In genomic region chr2:74739476-74739800, GRCm38 (mm10) we compare ENCODE assay signal across 28 mouse cellular contexts. TPM values are rescaled to one million over a fixed set of nuclear protein-coding genes. Genes with fewer than 3 reads are reported as not detected.
DNase-seq lines count a peak whose midpoint lies in the region; ATAC-seq and TF ChIP-seq lines count a peak whose summit lies in the region.
"Had no signal": no experiment of that assay in that cellular context is flagged by ENCODE, and none has a peak within 500 bp of the region (broad histone marks: within the 10 kb centered on the region; RNA-seq: fewer than 3 reads in every experiment).

No protein-coding gene starts in this region.

- peak overlapping the region; percentile 78 for H3K4me2 ChIP-seq in kidney, embryonic 16.5 days (replicated peaks; ENCODE audit: low read depth, low read length)
- H3K4me2 ChIP-seq in hindbrain, embryonic 16.5 days (ENCODE audit: low read length): peak overlapping the region; percentile 67
- H3K4me2 ChIP-seq in neural tube, embryonic 14.5 days (ENCODE audit: low read depth, low read length): peak overlapping the region; percentile 66
- H3K4me2 ChIP-seq in forebrain, postnatal 0 days (ENCODE audit: low read depth): no peak overlapping the region
- H3K4me2 ChIP-seq: forebrain, embryonic 12.5 days had no signal

- 20% methylated on average over 2 of the region's 2 CpGs for WGBS in kidney, embryonic 16.5 days
- 4% methylated on average over 2 of the region's 2 CpGs for WGBS in hindbrain, embryonic 10.5 days
- 3% methylated on average over 2 of the region's 2 CpGs for WGBS in hindbrain, embryonic 16.5 days
- WGBS in neural tube, embryonic 14.5 days: 8% methylated on average over 2 of the region's 2 CpGs
- WGBS in forebrain, postnatal 0 days: 5% methylated on average over 2 of the region's 2 CpGs

- peaks cover 14% of the 10 kb centered on the region for H3K27me3 ChIP-seq in kidney, embryonic 16.5 days (ENCODE audit: insufficient read depth, low read length)
- H3K27me3 ChIP-seq in hindbrain, embryonic 10.5 days (ENCODE audit: insufficient read depth, poor library complexity, severe bottlenecking): peaks cover 100% of the 10 kb centered on the region
- peaks cover 46% of the 10 kb centered on the region for H3K27me3 ChIP-seq in hindbrain, embryonic 16.5 days (replicated peaks; ENCODE audit: control insufficient read depth, insufficient read depth, low read length)
- H3K27me3 ChIP-seq in neural tube, embryonic 14.5 days (ENCODE audit: control insufficient read depth, insufficient read depth, low read length): no peaks in the 10 kb centered on the region
- peaks cover 89% of the 10 kb centered on the region for H3K27me3 ChIP-seq in forebrain, postnatal 0 days (ENCODE audit: insufficient read depth, low read length)
- H3K27me3 ChIP-seq: CH12.LX had no signal

- TF ChIP-seq CTCF in forebrain, postnatal 0 days (IDR thresholded peaks at IDR 0.05; ENCODE audit: low read depth): no peak

- intact Hi-C loops in gastrocnemius, postnatal 14 days (cut with DNase I; ENCODE audit: low total_unique reads): no loop called here

- ATAC-seq in kidney, embryonic 16.5 days (ENCODE audit: low FRiP score, low TSS enrichment): no peak
- no peak for ATAC-seq in hindbrain, embryonic 16.5 days
- ATAC-seq in neural tube, embryonic 14.5 days (ENCODE audit: low read depth): no peak
- no peak for ATAC-seq in forebrain, postnatal 0 days

- peak overlapping the region; percentile 94 for H3K27ac ChIP-seq in kidney, embryonic 16.5 days (ENCODE audit: low read length)
- H3K27ac ChIP-seq in hindbrain, embryonic 10.5 days: peak overlapping the region; percentile 84
- peak overlapping the region; percentile 88 for H3K27ac ChIP-seq in hindbrain, embryonic 16.5 days (ENCODE audit: low read depth, low read length)
- H3K27ac ChIP-seq in neural tube, embryonic 14.5 days (ENCODE audit: low read depth, low read length): peak overlapping the region; percentile 92
- H3K27ac ChIP-seq in forebrain, postnatal 0 days (ENCODE audit: low read depth, low read length): no peak overlapping the region
- H3K27ac ChIP-seq: forebrain, embryonic 12.5 days had no signal

- DNase-seq in kidney, postnatal 14 days: no peak
- DNase-seq in hindbrain, embryonic 10.5 days (ENCODE audit: low spot score): no peak
- no peak for DNase-seq in forebrain, postnatal 0 days
- no peak for DNase-seq in gastrocnemius, postnatal 14 days
- DNase-seq: cerebellum, adult 2 months; cerebellum, postnatal 36 days; gastrocnemius, postnatal 25 days; liver; lung, postnatal 10 days; midbrain, embryonic 14.5 days; right cerebral cortex, adult 18-20 months; thymus, postnatal 36 days had no signal

- H3K36me3 ChIP-seq in kidney, embryonic 16.5 days (ENCODE audit: insufficient read depth, low read length): no peaks in the 10 kb centered on the region
- H3K36me3 ChIP-seq in hindbrain, embryonic 10.5 days: no peaks in the 10 kb centered on the region
- no peaks in the 10 kb centered on the region for H3K36me3 ChIP-seq in hindbrain, embryonic 16.5 days (ENCODE audit: control insufficient read depth, insufficient read depth, low read length)
- peaks cover 7% of the 10 kb centered on the region; the same call in 1 of the 2 replicates for H3K36me3 ChIP-seq in neural tube, embryonic 14.5 days (ENCODE audit: control insufficient read depth, insufficient read depth, low read length)
- H3K36me3 ChIP-seq in forebrain, postnatal 0 days (ENCODE audit: insufficient read depth): no peaks in the 10 kb centered on the region
- H3K36me3 ChIP-seq: forebrain, embryonic 12.5 days had no signal

- peak overlapping the region; percentile 44 for H3K4me3 ChIP-seq in kidney, embryonic 16.5 days (ENCODE audit: low read length)
- H3K4me3 ChIP-seq in hindbrain, embryonic 10.5 days: peak overlapping the region; percentile 45
- peak overlapping the region; percentile 42 for H3K4me3 ChIP-seq in hindbrain, embryonic 16.5 days (ENCODE audit: low read length)
- peak overlapping the region; percentile 27; the same call in 1 of the 2 replicates for H3K4me3 ChIP-seq in neural tube, embryonic 14.5 days (ENCODE audit: low read depth, low read length)
- H3K4me3 ChIP-seq in forebrain, postnatal 0 days (ENCODE audit: low read depth, low read length): no peak overlapping the region
- H3K4me3 ChIP-seq: forebrain, embryonic 12.5 days; myocyte had no signal

- no peaks in the 10 kb centered on the region for H3K9me3 ChIP-seq in kidney, embryonic 16.5 days (ENCODE audit: low read length)
- H3K9me3 ChIP-seq in hindbrain, embryonic 10.5 days: no peaks in the 10 kb centered on the region
- H3K9me3 ChIP-seq in hindbrain, embryonic 16.5 days (ENCODE audit: control insufficient read depth, low read length): no peaks in the 10 kb centered on the region
- no peaks in the 10 kb centered on the region for H3K9me3 ChIP-seq in neural tube, embryonic 14.5 days (ENCODE audit: control insufficient read depth, low read length)
- H3K9me3 ChIP-seq in forebrain, postnatal 0 days (ENCODE audit: low read length): no peaks in the 10 kb centered on the region
- H3K9me3 ChIP-seq: forebrain, embryonic 12.5 days had no signal

- H3K4me1 ChIP-seq in kidney, embryonic 16.5 days (ENCODE audit: insufficient read depth, low read length): peaks cover 74% of the 10 kb centered on the region
- H3K4me1 ChIP-seq in hindbrain, embryonic 10.5 days (replicated peaks): peaks cover 10% of the 10 kb centered on the region
- no peaks in the 10 kb centered on the region; the same call in 1 of the 2 replicates for H3K4me1 ChIP-seq in hindbrain, embryonic 16.5 days (ENCODE audit: control insufficient read depth, insufficient read depth, low read depth, low read length)
- H3K4me1 ChIP-seq in neural tube, embryonic 14.5 days (ENCODE audit: control insufficient read depth, insufficient read depth, low read length): peaks cover 66% of the 10 kb centered on the region
- no peaks in the 10 kb centered on the region for H3K4me1 ChIP-seq in forebrain, postnatal 0 days (ENCODE audit: insufficient read depth)

- H3K9ac ChIP-seq in kidney, embryonic 16.5 days (replicated peaks; ENCODE audit: low read length): 0 out of 2 replicates have a peak overlapping the region, but pooled peaks have one; percentile 75
- peak overlapping the region; percentile 68; the same call in 1 of the 2 replicates for H3K9ac ChIP-seq in hindbrain, embryonic 16.5 days (ENCODE audit: low read depth, low read length)
- H3K9ac ChIP-seq in neural tube, embryonic 14.5 days (replicated peaks; ENCODE audit: low read depth, low read length): peak overlapping the region; percentile 55; the same call in 1 of the 2 replicates
- no peak overlapping the region for H3K9ac ChIP-seq in forebrain, postnatal 0 days
- H3K9ac ChIP-seq: forebrain, embryonic 12.5 days had no signal

RNA-seq across cellular contexts. Expression of gene Gm28230, which starts 12.9 kb away (rescaled TPM):
- 1.3 and 2.1 TPM in 2 replicates for polyA plus RNA-seq in kidney, embryonic 16.5 days (2015; fragmentation: Nextera tagmentation; extraction: Ambion mirVana)
- not detected in 2 replicates for polyA plus RNA-seq in hindbrain, embryonic 10.5 days (2016; fragmentation: Nextera tagmentation; extraction: Ambion mirVana)
- 0.45 and 0.72 TPM in 2 replicates for polyA plus RNA-seq in hindbrain, embryonic 16.5 days (2015; fragmentation: Nextera tagmentation; extraction: Ambion mirVana)
- 1.4 and 2.5 TPM in 2 replicates for polyA plus RNA-seq in neural tube, embryonic 14.5 days (2014; fragmentation: Nextera tagmentation; extraction: Ambion mirVana)
- not detected in 2 replicates for total RNA-seq in forebrain, postnatal 0 days (2014; rRNA removed)
- polyA plus RNA-seq in forebrain, postnatal 0 days (2015; fragmentation: Nextera tagmentation; extraction: Ambion mirVana): not detected in 2 replicates
- total RNA-seq in gastrocnemius, postnatal 14 days (2021): under 1 TPM; 0.33 to 0.35 TPM
- total RNA-seq: hematopoietic stem cell, adult 5-6 weeks; layer of hippocampus, adult 8-10 months; left cerebral cortex, adult 18-20 months; left cerebral cortex, postnatal 36 days; megakaryocyte, adult 5-6 weeks; MEL had no signal
- polyA plus RNA-seq: forebrain, embryonic 12.5 days; frontal cortex, adult 2 months; heart, embryonic 16.5 days; liver, embryonic 16.5 days; midbrain, embryonic 14.5 days; myocyte had no signal

RNA-seq across cellular contexts. Expression of gene Hoxd1, which starts 23.3 kb away (rescaled TPM):
- polyA plus RNA-seq in kidney, embryonic 16.5 days (2015; fragmentation: Nextera tagmentation; extraction: Ambion mirVana): 0.99 and 1.00 TPM in 2 replicates
- polyA plus RNA-seq in hindbrain, embryonic 10.5 days (2016; fragmentation: Nextera tagmentation; extraction: Ambion mirVana): 0.14 and 0.60 TPM in 2 replicates
- 1.1 and 1.3 TPM in 2 replicates for polyA plus RNA-seq in hindbrain, embryonic 16.5 days (2015; fragmentation: Nextera tagmentation; extraction: Ambion mirVana)
- 0.32 and 4.6 TPM in 2 replicates for polyA plus RNA-seq in neural tube, embryonic 14.5 days (2014; fragmentation: Nextera tagmentation; extraction: Ambion mirVana)
- not detected in 2 replicates for total RNA-seq in forebrain, postnatal 0 days (2014; rRNA removed)
- not detected in 2 replicates for polyA plus RNA-seq in forebrain, postnatal 0 days (2015; fragmentation: Nextera tagmentation; extraction: Ambion mirVana)
- total RNA-seq in gastrocnemius, postnatal 14 days (2021): not detected
- total RNA-seq: CH12.LX; gastrocnemius, postnatal 25 days; hematopoietic stem cell, adult 5-6 weeks; left cerebral cortex, adult 18-20 months; left cerebral cortex, postnatal 36 days; megakaryocyte, adult 5-6 weeks; MEL had no signal
- polyA plus RNA-seq: heart, embryonic 16.5 days; liver, embryonic 16.5 days; midbrain, embryonic 14.5 days; myocyte; small intestine, adult 2 months had no signal

RNA-seq across cellular contexts. Expression of gene Hoxd4, which starts 27.7 kb away (rescaled TPM):
- 4.5 and 4.9 TPM in 2 replicates for polyA plus RNA-seq in kidney, embryonic 16.5 days (2015; fragmentation: Nextera tagmentation; extraction: Ambion mirVana)
- polyA plus RNA-seq in hindbrain, embryonic 10.5 days (2016; fragmentation: Nextera tagmentation; extraction: Ambion mirVana): 0.14 and 2.6 TPM in 2 replicates
- 2.2 and 2.3 TPM in 2 replicates for polyA plus RNA-seq in hindbrain, embryonic 16.5 days (2015; fragmentation: Nextera tagmentation; extraction: Ambion mirVana)
- polyA plus RNA-seq in neural tube, embryonic 14.5 days (2014; fragmentation: Nextera tagmentation; extraction: Ambion mirVana): 4.7 and 5.5 TPM in 2 replicates
- not detected in 2 replicates for total RNA-seq in forebrain, postnatal 0 days (2014; rRNA removed)
- polyA plus RNA-seq in forebrain, postnatal 0 days (2015; fragmentation: Nextera tagmentation; extraction: Ambion mirVana): not detected in 2 replicates
- 1 to 10 TPM; 1.4 to 2.7 TPM for total RNA-seq in gastrocnemius, postnatal 14 days (2021)
- total RNA-seq: hematopoietic stem cell, adult 5-6 weeks; layer of hippocampus, adult 8-10 months; left cerebral cortex, adult 18-20 months; left cerebral cortex, postnatal 36 days; megakaryocyte, adult 5-6 weeks; MEL had no signal
- polyA plus RNA-seq: forebrain, embryonic 12.5 days; frontal cortex, adult 2 months; liver, embryonic 16.5 days; midbrain, embryonic 14.5 days; myocyte had no signal

RNA-seq across cellular contexts. Expression of gene Hoxd3, which starts 27.7 kb away (rescaled TPM):
- 14.6 and 15.4 TPM in 2 replicates for polyA plus RNA-seq in kidney, embryonic 16.5 days (2015; fragmentation: Nextera tagmentation; extraction: Ambion mirVana)
- 15.5 and 55.9 TPM in 2 replicates for polyA plus RNA-seq in hindbrain, embryonic 10.5 days (2016; fragmentation: Nextera tagmentation; extraction: Ambion mirVana)
- 43.8 and 48.0 TPM in 2 replicates for polyA plus RNA-seq in hindbrain, embryonic 16.5 days (2015; fragmentation: Nextera tagmentation; extraction: Ambion mirVana)
- 13.5 and 13.9 TPM in 2 replicates for polyA plus RNA-seq in neural tube, embryonic 14.5 days (2014; fragmentation: Nextera tagmentation; extraction: Ambion mirVana)
- not detected in 2 replicates for total RNA-seq in forebrain, postnatal 0 days (2014; rRNA removed)
- not detected in 2 replicates for polyA plus RNA-seq in forebrain, postnatal 0 days (2015; fragmentation: Nextera tagmentation; extraction: Ambion mirVana)
- total RNA-seq in gastrocnemius, postnatal 14 days (2021): not detected
- total RNA-seq: gastrocnemius, postnatal 25 days; hematopoietic stem cell, adult 5-6 weeks; layer of hippocampus, adult 8-10 months; left cerebral cortex, adult 18-20 months; left cerebral cortex, postnatal 36 days; MEL had no signal
- polyA plus RNA-seq: forebrain, embryonic 12.5 days; frontal cortex, adult 2 months; midbrain, embryonic 14.5 days; myocyte had no signal

RNA-seq across cellular contexts. Expression of gene Hoxd8, which starts 35.0 kb away (rescaled TPM):
- polyA plus RNA-seq in kidney, embryonic 16.5 days (2015; fragmentation: Nextera tagmentation; extraction: Ambion mirVana): 41.0 and 45.6 TPM in 2 replicates
- polyA plus RNA-seq in hindbrain, embryonic 10.5 days (2016; fragmentation: Nextera tagmentation; extraction: Ambion mirVana): not detected in 2 replicates
- 0.66 and 1.1 TPM in 2 replicates for polyA plus RNA-seq in hindbrain, embryonic 16.5 days (2015; fragmentation: Nextera tagmentation; extraction: Ambion mirVana)
- polyA plus RNA-seq in neural tube, embryonic 14.5 days (2014; fragmentation: Nextera tagmentation; extraction: Ambion mirVana): 19.9 and 23.6 TPM in 2 replicates
- total RNA-seq in forebrain, postnatal 0 days (2014; rRNA removed): 0.10 TPM in 1 of 2 replicates, not detected in the other
- 0.22 TPM in 1 of 2 replicates, not detected in the other for polyA plus RNA-seq in forebrain, postnatal 0 days (2015; fragmentation: Nextera tagmentation; extraction: Ambion mirVana)
- total RNA-seq in gastrocnemius, postnatal 14 days (2021): 10 to 100 TPM; 30.0 to 38.2 TPM
- total RNA-seq: hematopoietic stem cell, adult 5-6 weeks; layer of hippocampus, adult 8-10 months; left cerebral cortex, adult 18-20 months; left cerebral cortex, postnatal 36 days; megakaryocyte, adult 5-6 weeks had no signal
- polyA plus RNA-seq: cerebellum, adult 2 months; forebrain, embryonic 12.5 days; midbrain, embryonic 14.5 days; myocyte had no signal
